Mouse (Mus musculus) midbrain, embryonic 12.5 days (tissue): ENCODE measurements around the gene Ppp2r3a. TPM values are rescaled to one million over a fixed set of nuclear protein-coding genes. Genes with fewer than 3 reads are reported as not detected.

Source experiments
- ATAC-seq: fragments of 200-750 bp; cut with Nextera tagmentation; 2 replicates; pipeline ENCODE4 v1.8.0; 2017; ENCODE audit warnings: low read depth, moderate TSS enrichment, moderate library complexity; ENCODE audit not compliant: low FRiP score
- H3K27ac ChIP-seq: fragments of 300-500 bp; sonication (generic); replicated peaks from 2 replicates; pipeline ENCODE4 v1.5.1; 2016; ENCODE audit warnings: mild to moderate bottlenecking
- H3K27me3 ChIP-seq: fragments of 300-500 bp; sonication (generic); 2 replicates; pipeline ENCODE4 v1.6.1; 2016; ENCODE audit warnings: mild to moderate bottlenecking
- H3K36me3 ChIP-seq: fragments of 300-500 bp; sonication (generic); 2 replicates; pipeline ENCODE4 v1.6.1; 2016
- H3K4me1 ChIP-seq: fragments of 300-500 bp; sonication (generic); 2 replicates; pipeline ENCODE4 v1.6.1; 2016
- H3K4me2 ChIP-seq: fragments of 300-500 bp; sonication (generic); replicated peaks from 2 replicates; pipeline ENCODE4 v1.6.1; 2016; ENCODE audit warnings: mild to moderate bottlenecking, moderate library complexity
- H3K4me3 ChIP-seq: fragments of 300-500 bp; sonication (generic); 2 replicates; pipeline ENCODE4 v1.5.1; 2016; ENCODE audit warnings: mild to moderate bottlenecking
- H3K9ac ChIP-seq: fragments of 300-500 bp; sonication (generic); replicated peaks from 2 replicates; pipeline ENCODE4 v1.6.1; 2016; ENCODE audit warnings: mild to moderate bottlenecking, moderate library complexity
- H3K9me3 ChIP-seq: fragments of 300-500 bp; sonication (generic); 2 replicates; pipeline ENCODE4 v1.6.1; 2016; ENCODE audit warnings: mild to moderate bottlenecking
- WGBS: fragments of 180-500 bp; shearing (Covaris S2); methylation state at CpG from one replicate; pipeline ENCODE4 v1.1.7; 2016; 5-methylcytosine and 5-hydroxymethylcytosine counted together
- polyA plus RNA-seq: library from polyadenylated mRNA; unstranded; fragments of >200 nt; fragmentation: Nextera tagmentation; extraction: Ambion mirVana; gene quantifications from 2 replicates; pipeline ENCODE4 v1.2.1, GENCODE M21; 2016

Gene Ppp2r3a
- polyA plus RNA-seq, 1 experiment from 2014 or later, result 21.7 TPM

DNA sequence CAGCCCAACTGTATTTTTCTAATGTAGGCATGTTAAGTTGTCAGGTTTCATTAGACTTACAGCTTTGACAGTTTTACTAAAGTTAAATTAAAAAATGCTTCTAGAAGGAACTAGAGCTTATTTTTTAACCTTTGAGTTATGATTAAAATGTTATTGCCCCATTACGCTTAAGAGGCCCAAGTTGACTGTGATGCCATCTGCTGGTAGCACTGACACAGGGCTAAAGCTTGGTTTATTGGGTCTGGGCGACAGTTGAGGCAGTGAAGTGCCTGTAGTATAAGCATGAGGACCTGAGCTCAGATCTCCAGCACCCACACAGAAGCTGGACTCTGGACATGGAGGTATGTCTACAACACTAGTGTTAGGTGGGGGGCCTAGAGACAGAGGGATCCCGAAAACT lies 47.5 kb downstream of the Ppp2r3a start:
- no peak overlapping the region for H3K4me2 ChIP-seq
- no peak overlapping the region for H3K9ac ChIP-seq
- no peak overlapping the region for H3K27ac ChIP-seq
- H3K36me3 ChIP-seq, result no peaks in the 10 kb centered on the region
- 87% methylated on average over 3 of the region's 3 CpGs for whole genome bisulfite sequencing
- H3K4me3 ChIP-seq, result no peak overlapping the region
- no peaks in the 10 kb centered on the region for H3K27me3 ChIP-seq
- H3K4me1 ChIP-seq, result peaks cover 4% of the 10 kb centered on the region; the same call in 1 of the 2 replicates
- no peaks in the 10 kb centered on the region for H3K9me3 ChIP-seq
- no peak for ATAC-seq

GRCm38 (mm10) chr9:101200627-101201026 lies 51.0 kb downstream of the Ppp2r3a start:
- ATAC-seq, result no peak
- no peak overlapping the region for H3K9ac ChIP-seq
- H3K4me1 ChIP-seq, result peaks cover 4% of the 10 kb centered on the region; the same call in 1 of the 2 replicates
- H3K27ac ChIP-seq, result no peak overlapping the region
- no peaks in the 10 kb centered on the region for H3K27me3 ChIP-seq
- 60% methylated on average over 5 of the region's 5 CpGs for WGBS
- no peak overlapping the region for H3K4me3 ChIP-seq
- H3K4me2 ChIP-seq, result no peak overlapping the region
- H3K9me3 ChIP-seq, result no peaks in the 10 kb centered on the region
- H3K36me3 ChIP-seq, result no peaks in the 10 kb centered on the region

DNA sequence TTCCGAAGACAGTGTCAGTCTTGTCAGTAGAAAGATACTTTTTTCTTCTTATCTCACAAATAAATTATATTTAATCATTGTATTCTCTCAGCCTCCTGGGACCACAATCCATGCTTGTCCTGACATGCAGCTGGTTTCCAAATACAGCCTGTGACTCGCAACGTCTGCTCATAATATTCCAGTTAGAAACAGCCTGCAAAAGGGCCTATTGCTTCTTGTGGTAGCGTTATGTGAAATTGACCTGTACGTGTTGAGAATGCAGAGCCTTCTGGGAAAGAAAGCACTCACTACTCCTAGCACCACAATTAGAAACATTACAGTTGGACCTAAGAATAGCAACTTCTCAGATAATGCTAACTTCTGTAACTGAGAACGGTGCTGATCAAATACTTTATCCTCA lies 52.8 kb downstream of the Ppp2r3a start:
- Histone ChIP-seq H3K27ac (no peak overlapping the region), H3K4me2 (no peak overlapping the region), H3K4me1 (peaks cover 4% of the 10 kb centered on the region; the same call in 1 of the 2 replicates), H3K36me3 (no peaks in the 10 kb centered on the region), H3K9me3 (no peaks in the 10 kb centered on the region), H3K4me3 (no peak overlapping the region), H3K9ac (no peak overlapping the region), H3K27me3 (no peaks in the 10 kb centered on the region)
- no peak for ATAC-seq
- whole genome bisulfite sequencing, result 80% methylated on average over 6 of the region's 6 CpGs

GRCm38 (mm10) chr9:101198261-101198660 lies 53.3 kb downstream of the Ppp2r3a start:
- no peaks in the 10 kb centered on the region for H3K27me3 ChIP-seq
- no peak overlapping the region for H3K27ac ChIP-seq
- H3K9ac ChIP-seq, result no peak overlapping the region
- ATAC-seq, result no peak
- H3K4me1 ChIP-seq, result peaks cover 4% of the 10 kb centered on the region; the same call in 1 of the 2 replicates
- no peaks in the 10 kb centered on the region for H3K9me3 ChIP-seq
- WGBS, result 93% methylated on average over 3 of the region's 3 CpGs
- no peak overlapping the region for H3K4me3 ChIP-seq
- no peak overlapping the region for H3K4me2 ChIP-seq
- no peaks in the 10 kb centered on the region for H3K36me3 ChIP-seq

DNA sequence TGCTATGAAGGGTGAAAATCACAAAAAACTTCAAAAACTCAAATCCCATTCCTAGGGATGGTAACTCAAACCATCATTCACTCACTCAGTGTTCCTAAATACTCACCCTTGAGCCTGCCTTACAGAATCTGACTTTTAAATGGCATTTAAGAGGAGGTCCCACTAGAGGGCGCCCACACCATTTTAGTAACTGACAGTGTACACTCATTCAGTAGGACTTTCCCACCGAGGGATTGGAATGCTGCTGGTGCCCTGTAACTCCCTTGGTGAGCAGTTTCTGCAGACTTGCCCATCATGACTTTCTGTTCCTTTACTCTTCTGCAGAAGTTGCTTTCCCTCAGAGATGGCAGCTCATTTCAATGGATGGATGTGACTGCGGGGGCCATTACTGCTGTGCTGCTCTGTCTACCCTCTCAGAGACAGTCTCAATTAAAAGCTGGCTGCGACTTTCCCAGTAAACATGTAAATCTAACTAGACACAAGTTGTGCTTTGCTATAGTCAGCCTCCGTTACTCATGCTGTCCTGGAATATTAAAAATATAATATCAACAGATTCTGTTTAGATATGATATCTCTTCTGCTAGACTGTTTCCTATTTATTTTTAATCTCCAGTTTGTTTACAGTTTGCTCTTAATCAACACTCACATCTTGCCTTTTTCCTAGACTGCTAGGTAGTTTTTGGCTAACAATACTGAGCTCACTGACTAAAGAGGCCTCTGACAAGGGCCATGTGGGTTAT lies 69.5 kb downstream of the Ppp2r3a start:
- Histone ChIP-seq H3K9me3 (no peaks in the 10 kb centered on the region), H3K4me2 (no peak overlapping the region), H3K27me3 (no peaks in the 10 kb centered on the region), H3K4me1 (peaks cover 4% of the 10 kb centered on the region; the same call in 1 of the 2 replicates), H3K27ac (no peak overlapping the region), H3K4me3 (no peak overlapping the region), H3K9ac (no peak overlapping the region), H3K36me3 (peaks cover 22% of the 10 kb centered on the region)
- ATAC-seq, result peak; percentile 23; the same call in 1 of the 2 replicates
- WGBS, result 45% methylated on average over 5 of the region's 5 CpGs

GRCm38 (mm10) chr9:101181291-101181690 lies 70.3 kb downstream of the Ppp2r3a start:
- peaks cover 23% of the 10 kb centered on the region for H3K36me3 ChIP-seq
- 80% methylated on average over 6 of the region's 6 CpGs for WGBS
- ATAC-seq, result no peak
- H3K4me3 ChIP-seq, result no peak overlapping the region
- H3K4me1 ChIP-seq, result peaks cover 4% of the 10 kb centered on the region; the same call in 1 of the 2 replicates
- H3K4me2 ChIP-seq, result no peak overlapping the region
- no peaks in the 10 kb centered on the region for H3K9me3 ChIP-seq
- no peak overlapping the region for H3K27ac ChIP-seq
- no peak overlapping the region for H3K9ac ChIP-seq
- no peaks in the 10 kb centered on the region for H3K27me3 ChIP-seq

- WGBS, result 75% methylated on average over 2 of the region's 2 CpGs
- Histone ChIP-seq H3K36me3 (peaks cover 17% of the 10 kb centered on the region), H3K4me3 (no peak overlapping the region), H3K9me3 (no peaks in the 10 kb centered on the region), H3K4me2 (no peak overlapping the region), H3K4me1 (peaks cover 4% of the 10 kb centered on the region; the same call in 1 of the 2 replicates), H3K27ac (no peak overlapping the region), H3K9ac (no peak overlapping the region), H3K27me3 (no peaks in the 10 kb centered on the region)
- ATAC-seq, result no peak
Observed at GRCm38 (mm10) chr9:101180234-101180633, 71.4 kb downstream of the Ppp2r3a start.

GRCm38 (mm10) chr9:101160627-101161026 lies 91.0 kb downstream of the Ppp2r3a start:
- 93% methylated on average over 1 of the region's 1 CpGs for WGBS
- Histone ChIP-seq H3K27ac (no peak overlapping the region), H3K4me2 (no peak overlapping the region), H3K9me3 (no peaks in the 10 kb centered on the region), H3K9ac (no peak overlapping the region), H3K36me3 (0 out of 2 replicates have a peak, but pooled peaks cover 5% of the 10 kb centered on the region), H3K27me3 (no peaks in the 10 kb centered on the region), H3K4me1 (no peaks in the 10 kb centered on the region), H3K4me3 (no peak overlapping the region)
- ATAC-seq, result no peak

DNA sequence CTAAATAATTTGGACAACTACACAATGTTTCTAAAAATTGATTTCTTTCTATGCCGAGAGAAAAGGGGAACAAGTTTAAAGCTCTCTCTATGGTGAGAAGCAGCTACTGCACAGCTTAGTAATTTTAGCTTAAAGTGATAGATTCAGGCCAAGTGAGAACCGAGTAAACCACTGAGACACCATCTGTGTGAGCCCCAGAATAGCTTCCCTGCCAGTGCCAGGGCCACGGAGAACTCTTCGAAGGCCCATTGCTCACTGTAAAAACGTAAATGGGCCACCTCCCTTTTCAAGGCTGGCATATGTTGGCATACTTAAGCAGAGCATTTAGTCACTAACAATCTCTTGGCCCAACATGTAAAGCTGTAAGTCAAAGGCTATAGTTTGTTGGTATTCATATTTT lies 91.5 kb downstream of the Ppp2r3a start:
- no peak overlapping the region for H3K9ac ChIP-seq
- no peak overlapping the region for H3K27ac ChIP-seq
- WGBS, result 77% methylated on average over 5 of the region's 5 CpGs
- no peak for ATAC-seq
- no peak overlapping the region for H3K4me2 ChIP-seq
- H3K27me3 ChIP-seq, result no peaks in the 10 kb centered on the region
- no peaks in the 10 kb centered on the region for H3K4me1 ChIP-seq
- 0 out of 2 replicates have a peak, but pooled peaks cover 5% of the 10 kb centered on the region for H3K36me3 ChIP-seq
- H3K9me3 ChIP-seq, result no peaks in the 10 kb centered on the region
- H3K4me3 ChIP-seq, result no peak overlapping the region

- H3K36me3 ChIP-seq, result 0 out of 2 replicates have a peak, but pooled peaks cover 5% of the 10 kb centered on the region
- no peak overlapping the region for H3K4me3 ChIP-seq
- H3K27ac ChIP-seq, result no peak overlapping the region
- WGBS, result 94% methylated on average over 1 of the region's 1 CpGs
- H3K4me1 ChIP-seq, result no peaks in the 10 kb centered on the region
- no peaks in the 10 kb centered on the region for H3K9me3 ChIP-seq
- no peak for ATAC-seq
- H3K9ac ChIP-seq, result no peak overlapping the region
- H3K4me2 ChIP-seq, result no peak overlapping the region
- no peaks in the 10 kb centered on the region for H3K27me3 ChIP-seq
Observed at GRCm38 (mm10) chr9:101159431-101159830, 92.2 kb downstream of the Ppp2r3a start.

DNA sequence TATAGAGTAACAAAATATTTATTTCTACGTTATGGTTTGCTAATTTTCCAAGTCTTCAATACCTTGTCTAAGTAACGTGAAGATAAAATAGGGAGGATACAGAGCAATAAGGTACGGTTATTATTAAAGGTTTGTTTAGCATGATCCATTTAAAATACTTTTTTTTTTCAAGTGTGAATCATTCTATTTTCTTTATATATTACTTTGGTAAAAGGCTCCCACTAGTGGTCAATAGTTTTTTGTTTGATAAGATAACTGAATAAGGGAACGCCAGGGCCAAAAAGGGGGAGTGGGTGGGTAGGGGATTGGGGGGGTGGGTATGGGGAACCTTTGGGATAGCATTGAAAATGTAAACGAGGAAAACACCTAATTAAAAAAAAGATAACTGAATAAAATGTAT lies 98.7 kb downstream of the Ppp2r3a start:
- ATAC-seq, result no peak
- H3K27ac ChIP-seq, result no peak overlapping the region

GRCm38 (mm10) chr9:101143635-101144034 lies 108.0 kb downstream of the Ppp2r3a start:
- H3K4me3 ChIP-seq, result no peak overlapping the region
- H3K27ac ChIP-seq, result no peak overlapping the region
- 97% methylated on average over 4 of the region's 4 CpGs for WGBS
- no peak overlapping the region for H3K4me2 ChIP-seq
- peaks cover 11% of the 10 kb centered on the region for H3K36me3 ChIP-seq
- H3K9me3 ChIP-seq, result no peaks in the 10 kb centered on the region
- ATAC-seq, result no peak
- no peaks in the 10 kb centered on the region for H3K4me1 ChIP-seq
- H3K27me3 ChIP-seq, result no peaks in the 10 kb centered on the region
- no peak overlapping the region for H3K9ac ChIP-seq

More for the DNA sequence above, 98.7 kb downstream of the Ppp2r3a start:
- Histone ChIP-seq H3K4me2 (no peak overlapping the region), H3K36me3 (no peaks in the 10 kb centered on the region; the same call in 1 of the 2 replicates), H3K4me3 (no peak overlapping the region), H3K9me3 (no peaks in the 10 kb centered on the region), H3K4me1 (no peaks in the 10 kb centered on the region), H3K9ac (no peak overlapping the region), H3K27me3 (no peaks in the 10 kb centered on the region)
- WGBS, result 85% methylated on average over 5 of the region's 5 CpGs
